Mouse (Mus musculus) brain, embryonic 18.5 days (tissue): ENCODE measurements around the gene Hcrtr2.

Experiments used
- DNase-seq: peaks from one replicate; pipeline ENCODE4 v3.0.0-alpha.2; 2012; ENCODE audit warnings: low read depth, low spot score

Hcrtr2 gene

GRCm38 (mm10) chr9:76235945-76236503, 87.6 kb downstream of the Hcrtr2 start:
- no peak for DNase-seq

DNA sequence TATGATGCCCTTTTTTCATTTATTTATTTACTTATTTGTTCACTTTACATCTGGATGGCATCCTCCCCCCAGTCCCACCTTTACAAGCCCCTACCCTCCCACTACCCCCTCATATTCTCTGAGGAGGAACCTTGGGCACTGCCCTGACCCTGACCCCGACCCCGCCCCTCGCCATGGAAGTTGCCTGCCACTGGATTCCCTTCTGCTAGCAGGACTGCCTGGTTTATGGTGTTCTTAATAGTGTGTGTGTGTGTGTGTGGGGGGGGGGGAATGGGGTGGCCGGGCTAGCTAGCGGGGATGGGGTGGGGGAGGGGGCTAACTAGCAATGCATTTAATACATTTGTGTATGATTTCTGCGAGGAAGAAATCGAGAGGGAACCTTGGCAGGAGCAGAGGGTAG, 88.8 kb downstream of the Hcrtr2 start:
- no peak for DNase-seq

- DNase-seq, result no peak
Observed at GRCm38 (mm10) chr9:76230400-76230799, 93.3 kb downstream of the Hcrtr2 start.

DNA sequence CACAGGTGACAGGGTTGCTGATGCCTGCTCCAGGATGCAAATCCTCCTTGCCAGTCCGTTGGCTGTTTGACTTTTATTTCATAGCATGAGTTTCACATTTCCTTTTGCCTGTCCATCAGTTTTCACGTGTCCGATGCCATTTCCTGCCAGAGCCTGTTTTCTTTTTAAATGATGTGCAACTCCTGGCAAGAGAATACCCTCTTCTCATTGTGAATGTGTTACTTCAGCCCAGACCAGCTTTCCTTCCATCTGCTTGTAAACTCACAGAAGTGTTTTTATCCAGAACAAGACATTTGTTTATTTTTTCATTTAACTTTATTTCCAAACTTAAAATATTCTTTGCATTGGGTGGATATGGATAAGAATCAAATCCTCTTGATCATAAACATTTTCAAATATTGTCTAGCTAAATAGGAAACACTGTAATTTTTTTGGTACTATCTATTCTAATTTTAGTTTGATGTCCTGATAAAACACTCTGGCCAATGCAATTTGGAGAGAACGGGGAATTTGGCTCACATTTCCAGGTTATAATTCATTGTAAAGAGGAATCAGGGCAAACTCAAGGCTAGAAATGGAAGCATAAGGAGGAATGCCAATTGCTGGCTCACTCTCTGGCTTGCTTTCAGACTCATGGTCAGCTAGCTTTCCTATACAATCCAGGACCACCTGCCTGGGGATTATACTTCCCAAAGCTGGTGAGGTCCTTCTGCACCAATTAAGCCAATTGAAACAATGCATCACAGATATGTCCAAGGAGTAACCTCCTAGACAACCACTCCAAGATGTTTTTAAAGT, 106.3 kb downstream of the Hcrtr2 start:
- no peak for DNase-seq

DNA sequence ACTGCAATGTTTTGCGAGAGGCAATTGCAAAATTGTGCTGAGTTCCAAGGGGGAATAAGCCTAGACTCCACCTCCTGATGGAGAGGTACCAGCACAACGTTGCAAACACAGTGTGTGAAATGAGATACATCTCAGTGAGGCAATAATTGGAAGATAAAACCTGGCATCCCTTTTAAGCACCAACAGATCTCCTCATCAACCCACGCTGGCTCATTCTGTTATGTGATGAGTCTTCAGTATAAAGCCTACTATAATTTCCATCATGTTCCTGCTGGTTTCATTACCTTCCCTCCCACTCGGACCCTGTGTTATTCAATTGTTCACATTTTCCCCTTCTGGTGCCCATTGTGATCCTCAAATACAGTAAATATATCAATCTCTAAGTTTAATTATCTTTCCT, 109.0 kb downstream of the Hcrtr2 start:
- no peak for DNase-seq

GRCm38 (mm10) chr9:76213557-76213956, 110.1 kb downstream of the Hcrtr2 start, which contains the start of gene Gfral:
Gene Gfral, minus strand, starts transcription at chr9:76213657.
- no peak for DNase-seq

GRCm38 (mm10) chr9:76196917-76197316, 126.7 kb downstream of the Hcrtr2 start:
- DNase-seq, result no peak

GRCm38 (mm10) chr9:76179221-76179620, 144.4 kb downstream of the Hcrtr2 start:
- DNase-seq, result no peak
